Mouse (Mus musculus) brain, embryonic 14.5 days (tissue): ENCODE measurements around the gene Rabep2.
"Not testable (repeated sequence)": the region's sequence is repeated elsewhere in the genome, so short reads cannot be mapped to it uniquely, and the experiment has no call there.

Experiments
- CTCF ChIP-seq: fragments of 200-500 bp; IDR thresholded peaks from 2 replicates; pipeline ENCODE4 v1.5.1; 2012; ENCODE audit warnings: inconsistent platforms, mild to moderate bottlenecking, moderate library complexity, borderline replicate concordance; ENCODE audit not compliant: insufficient read depth, insufficient read length; ENCODE audit errors: extremely low read depth
- POLR2A ChIP-seq: fragments of 200-500 bp; IDR thresholded peaks from 2 replicates; pipeline ENCODE4 v1.6.1; 2012; ENCODE audit warnings: mild to moderate bottlenecking, inconsistent platforms, borderline replicate concordance; ENCODE audit not compliant: poor library complexity, insufficient read depth, insufficient read length, severe bottlenecking; ENCODE audit errors: extremely low read depth

DNA sequence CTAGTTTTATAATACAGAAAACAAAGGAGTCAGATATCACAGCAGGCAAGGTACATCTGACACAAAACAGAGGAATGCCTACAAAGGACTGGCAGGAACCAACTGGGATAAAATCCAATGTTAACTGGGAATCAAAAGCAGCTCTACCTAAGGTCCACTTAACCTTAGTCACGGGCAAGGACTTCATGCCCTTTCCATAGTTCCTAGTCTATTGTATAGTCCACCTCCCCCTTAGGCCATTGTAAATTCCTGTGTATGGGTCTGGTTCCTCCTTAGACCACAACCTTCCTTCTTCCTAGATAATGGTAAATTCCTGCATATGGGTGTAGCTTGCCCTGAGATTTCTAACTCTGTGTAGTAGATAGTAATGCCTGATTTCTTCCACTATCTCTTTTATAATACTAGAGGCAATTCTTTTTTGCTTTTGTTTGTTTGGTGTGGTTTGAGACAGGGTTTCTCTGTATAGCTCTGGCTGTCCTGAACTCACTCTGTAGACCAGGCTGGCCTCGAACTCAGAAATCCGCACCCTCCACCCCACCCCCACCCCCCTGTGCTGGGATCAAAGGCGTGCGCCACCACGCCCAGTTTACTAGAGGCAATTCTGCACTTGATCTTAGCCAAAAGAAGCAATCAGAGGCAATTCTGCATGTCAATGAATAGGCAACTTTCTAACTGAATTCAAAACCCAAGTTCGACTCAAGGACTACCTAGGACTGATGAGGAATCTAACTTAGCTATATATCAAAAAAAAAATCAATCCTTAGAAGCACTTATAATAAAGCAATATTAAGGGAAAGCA lies 36.3 kb upstream of the Rabep2 start:
- not testable (repeated sequence) for TF ChIP-seq CTCF, POLR2A
